Mouse (Mus musculus) c-Kit-positive CD71-negative TER-119-negative erythroid progenitor cells, embryonic 14.5 days (primary cell): ENCODE results near the gene Pbsn.
"Not testable (repeated sequence)": the region's sequence is repeated elsewhere in the genome, so short reads cannot be mapped to it uniquely, and the experiment has no call there.

Source experiments
- DNase-seq: peaks from one replicate; pipeline ENCODE4 v3.0.0-alpha.2; 2013; ENCODE audit warnings: low read depth

Pbsn gene

GRCm38 (mm10) chrX:77853523-77853922 is at the start of gene Pbsn:
TSS of gene Pbsn (minus strand) at chrX:77853623.
- no peak for DNase-seq

GRCm38 (mm10) chrX:77880033-77880432 is 26.6 kb upstream of the Pbsn start:
- not testable (repeated sequence) for DNase-seq

- DNase-seq = not testable (repeated sequence)
Measured at GRCm38 (mm10) chrX:77864458-77864857, 11.0 kb upstream of the Pbsn start, which contains the start of gene Gm14744. TSS of gene Gm14744 (plus strand) at chrX:77864758.

DNA sequence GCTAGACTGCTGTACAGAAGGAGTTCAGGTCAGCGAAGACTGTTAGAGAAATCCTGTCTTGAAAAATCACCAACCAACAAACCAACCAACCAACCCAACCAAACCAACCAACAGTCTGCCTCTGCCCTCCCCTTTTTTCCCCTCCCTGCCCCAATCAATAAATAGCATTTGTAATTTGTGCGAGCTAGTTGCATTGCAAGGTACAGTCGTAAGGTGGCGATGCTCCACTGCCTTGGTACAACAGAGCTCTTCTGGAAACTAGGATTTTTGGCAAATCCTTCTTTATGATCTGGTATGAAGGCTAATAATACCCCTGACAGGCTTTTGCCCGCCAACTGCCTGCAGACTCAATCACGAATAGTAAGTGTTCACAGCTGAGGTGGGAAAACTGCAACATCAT is 41.4 kb downstream of the Pbsn start:
- DNase-seq = no peak

DNA sequence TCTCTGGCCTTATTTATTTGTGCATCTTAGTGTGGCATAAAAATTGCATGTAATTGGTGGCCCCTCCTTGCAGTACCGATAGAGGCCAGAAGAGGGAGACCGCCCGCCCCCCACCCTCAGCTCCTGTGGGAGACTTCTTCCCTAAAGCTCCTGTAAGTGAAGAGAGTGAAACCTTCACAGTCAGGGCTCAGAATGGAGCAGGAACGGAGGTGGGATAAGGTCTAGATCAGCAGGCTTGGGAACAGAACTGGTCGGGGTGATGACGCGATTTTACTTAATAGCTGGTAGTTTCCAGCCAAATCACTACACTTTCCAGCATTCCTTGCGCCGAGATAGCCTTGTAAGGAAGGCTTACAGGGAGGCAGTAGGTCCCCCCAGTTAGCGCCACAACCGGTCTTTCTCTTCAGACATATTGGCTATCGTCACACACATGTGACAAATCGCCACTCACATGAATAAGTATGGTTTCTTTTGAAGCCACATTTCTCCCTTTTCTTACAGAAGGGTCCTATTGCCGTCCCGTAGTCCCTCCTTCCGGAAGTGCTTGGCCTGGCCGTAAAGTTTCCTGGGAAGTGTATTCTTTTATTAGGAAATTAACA is 42.7 kb downstream of the Pbsn start:
- no peak for DNase-seq

- peak; percentile 30 for DNase-seq
Measured at GRCm38 (mm10) chrX:77808602-77809001, 44.8 kb downstream of the Pbsn start.

GRCm38 (mm10) chrX:77802293-77802692 is 51.1 kb downstream of the Pbsn start:
- DNase-seq = no peak

DNA sequence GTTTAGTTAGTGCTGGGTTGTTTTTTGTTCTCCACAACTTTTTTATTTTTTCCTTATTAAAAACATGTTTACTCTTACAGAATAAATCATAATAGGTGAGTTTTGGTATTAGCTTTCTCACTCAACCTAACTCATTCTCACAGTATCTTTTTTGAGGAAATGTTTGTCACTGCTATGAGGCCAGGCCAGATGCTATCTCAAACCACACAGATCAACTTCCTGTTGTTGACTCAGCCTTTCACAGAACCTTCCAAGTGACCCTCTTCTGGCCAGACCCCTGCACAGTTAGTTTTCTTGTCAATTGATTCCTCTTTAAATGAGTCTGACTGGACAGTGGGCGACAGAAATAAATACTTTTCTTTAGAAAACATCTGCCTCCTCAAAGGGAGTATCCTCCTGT is 51.9 kb downstream of the Pbsn start:
- DNase-seq = no peak

GRCm38 (mm10) chrX:77799554-77799953 is 53.9 kb downstream of the Pbsn start:
- no peak for DNase-seq

DNA sequence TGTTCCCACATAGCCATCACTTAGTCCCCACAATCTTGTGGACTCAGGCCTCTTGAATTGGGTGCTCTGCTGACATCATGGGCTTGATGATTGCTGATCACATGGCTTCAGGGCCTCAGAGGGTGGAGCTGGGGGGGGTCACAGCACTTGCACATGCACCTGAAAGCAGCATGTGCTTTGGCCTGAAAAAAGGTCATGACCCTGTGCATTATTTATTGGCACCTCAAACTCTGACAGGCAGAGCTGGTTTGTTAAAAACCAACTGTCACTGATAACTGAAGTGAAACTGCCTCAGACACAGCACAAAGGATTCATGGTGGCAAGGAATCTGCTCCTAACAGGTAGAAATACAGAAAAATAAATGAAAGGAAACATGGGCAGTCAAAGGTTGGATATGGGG is 55.6 kb downstream of the Pbsn start:
- DNase-seq = no peak

DNA sequence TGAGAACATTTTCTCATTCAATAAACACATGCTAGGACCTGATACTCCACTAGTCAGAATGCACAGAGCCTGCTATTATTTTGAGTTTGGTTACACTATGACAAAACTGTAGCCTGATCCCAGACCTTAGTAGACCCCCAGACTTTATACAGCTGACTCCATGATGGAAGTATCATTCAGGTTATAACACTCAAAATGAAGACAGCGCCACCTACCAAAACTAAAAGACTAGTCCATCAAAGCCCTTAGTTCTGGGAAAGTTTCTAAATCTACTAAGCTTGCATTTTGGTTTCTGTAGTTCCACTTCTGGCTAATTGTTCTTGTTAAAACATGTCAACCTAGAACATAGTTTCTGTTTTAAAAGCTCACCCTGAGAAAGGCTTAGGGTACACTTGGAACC is 56.5 kb downstream of the Pbsn start:
- no peak for DNase-seq

DNA sequence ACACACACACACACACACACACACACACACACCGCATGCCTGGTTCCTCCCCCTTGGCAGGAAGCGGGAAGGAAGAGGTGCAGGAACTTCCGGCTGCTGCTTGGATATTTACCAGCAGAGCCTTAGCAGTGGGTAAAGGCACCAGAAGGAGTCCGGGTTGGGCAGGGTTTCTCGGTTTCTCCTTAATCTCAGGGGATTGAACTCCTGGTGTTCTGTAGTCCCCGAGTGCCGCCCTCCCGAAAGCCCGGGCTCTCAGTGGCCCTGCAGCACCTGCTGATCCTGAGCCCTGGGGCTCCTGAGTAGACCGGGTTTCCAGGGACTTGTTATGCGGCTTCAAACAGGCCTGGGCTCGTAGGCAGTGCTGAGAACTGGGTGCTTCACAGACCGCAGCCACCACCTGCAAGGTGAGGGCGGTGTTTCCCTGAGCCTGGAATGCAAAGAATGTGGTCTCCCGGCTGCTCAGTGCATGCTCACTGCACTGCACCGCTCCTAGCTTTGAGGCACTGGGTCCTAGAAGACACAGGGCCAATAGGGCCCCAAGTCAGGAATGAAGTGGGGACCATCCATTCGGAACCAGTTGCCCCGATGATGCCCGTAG is 57.1 kb downstream of the Pbsn start, which contains the start of gene Prkx:
Gene Prkx, minus strand, starts transcription at position 41 of the 598 bp plus-strand sequence.
- DNase-seq = no peak

DNA sequence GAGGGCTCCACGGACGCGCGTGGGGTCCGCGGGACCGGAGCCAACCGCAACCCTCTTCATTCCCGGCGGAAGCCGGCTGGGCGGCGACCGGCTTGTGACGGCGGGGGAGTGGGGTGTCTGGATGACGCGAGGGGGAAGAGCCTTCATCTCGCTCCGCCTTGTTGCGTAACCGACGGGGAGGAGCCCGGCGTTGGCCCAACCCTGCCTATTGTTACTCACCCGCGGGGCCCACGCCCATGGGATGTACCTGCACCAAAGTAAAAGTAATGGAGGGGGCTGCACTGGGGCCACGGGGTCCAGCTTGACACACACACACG is 57.6 kb downstream of the Pbsn start:
- DNase-seq = peak; percentile 68

DNA sequence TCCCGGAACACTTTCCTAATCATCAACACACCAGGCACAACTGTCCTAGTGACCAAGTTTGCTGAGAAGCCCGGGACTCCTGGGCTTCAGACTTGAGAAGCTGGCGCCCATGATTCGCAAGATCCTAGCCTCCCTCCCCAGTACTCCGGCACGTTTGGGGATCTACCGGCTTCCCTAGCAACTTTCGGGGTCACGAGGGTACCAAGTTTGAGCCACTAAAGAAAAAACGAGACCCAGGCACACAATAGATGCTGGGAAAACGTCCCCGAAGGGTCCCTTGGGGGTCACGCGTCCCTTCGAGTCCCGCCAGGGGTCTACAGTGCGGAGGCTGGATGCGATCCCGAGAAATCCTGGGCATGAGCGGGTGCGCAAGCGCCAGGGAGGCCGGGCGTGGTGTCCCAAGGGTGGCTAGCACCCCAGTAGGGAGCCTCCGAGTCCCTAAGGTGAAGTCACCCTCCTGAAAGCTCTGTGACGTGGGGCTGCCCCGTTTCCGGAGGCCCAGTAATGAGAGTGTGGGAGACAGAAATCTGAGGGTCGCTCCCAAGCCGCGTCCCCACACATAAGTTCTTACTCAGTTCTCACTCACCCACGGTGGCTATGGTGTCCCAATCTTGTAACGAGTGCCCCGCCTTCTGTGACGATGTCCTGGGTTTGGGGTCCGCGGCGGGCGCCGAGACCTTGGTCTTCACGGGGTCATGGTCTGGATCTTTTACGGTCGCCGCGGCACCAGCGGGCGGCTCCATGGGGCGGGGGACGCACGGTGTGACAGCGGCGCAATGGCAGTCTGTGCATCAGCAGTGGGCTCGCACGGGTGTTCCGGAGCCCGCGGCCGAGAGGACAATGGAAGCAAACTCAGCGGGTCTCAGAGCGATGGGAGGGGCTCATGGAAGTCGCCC is 58.2 kb downstream of the Pbsn start:
- no peak for DNase-seq

GRCm38 (mm10) chrX:77788675-77789074 is 64.7 kb downstream of the Pbsn start:
- no peak for DNase-seq
